Mouse (Mus musculus): Measurements from ENCODE around the gene Iqcf3.
A peak's percentile ranks its signal among the peaks of the same experiment; 100 is the strongest.
"Not testable (repeated sequence)": the region's sequence is repeated elsewhere in the genome, so short reads cannot be mapped to it uniquely, and the experiment has no call there.

The Iqcf3 gene

GRCm38 (mm10) chr9:106561531-106561930 lies at the start of gene Iqcf3:
Iqcf3 (minus strand) TSS chr9:106561631.
- DNase-seq (ENCODE audit: inconsistent age in 2 of 2, low spot score in 1 of 2), result no peak

DNA sequence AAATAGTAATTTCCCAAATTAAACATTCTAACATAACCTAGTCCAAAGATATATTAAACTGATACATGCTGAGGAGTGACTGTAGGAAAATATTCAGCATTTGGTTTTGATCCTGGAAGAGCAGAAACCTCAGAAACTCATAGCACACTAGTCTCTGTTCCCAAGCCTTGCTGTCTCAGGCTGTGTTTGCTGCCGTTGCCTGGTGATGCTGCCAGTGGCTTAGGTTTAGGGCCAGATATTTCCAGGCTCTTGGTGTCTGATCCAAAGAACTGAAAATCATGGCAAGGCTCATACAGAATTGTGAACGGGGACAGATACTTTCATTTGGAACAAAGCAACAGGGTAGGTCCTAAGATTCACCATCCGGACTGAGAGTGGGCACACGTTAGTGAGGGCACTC lies 49.3 kb upstream of the Iqcf3 start:
- no peak for DNase-seq (ENCODE audit: inconsistent age in 2 of 2, low spot score in 1 of 2)

- DNase-seq (ENCODE audit: inconsistent age in 2 of 2, low spot score in 1 of 2), result peak; percentile 44 to 78
Observed at GRCm38 (mm10) chr9:106600546-106600945, 39.1 kb upstream of the Iqcf3 start.

DNA sequence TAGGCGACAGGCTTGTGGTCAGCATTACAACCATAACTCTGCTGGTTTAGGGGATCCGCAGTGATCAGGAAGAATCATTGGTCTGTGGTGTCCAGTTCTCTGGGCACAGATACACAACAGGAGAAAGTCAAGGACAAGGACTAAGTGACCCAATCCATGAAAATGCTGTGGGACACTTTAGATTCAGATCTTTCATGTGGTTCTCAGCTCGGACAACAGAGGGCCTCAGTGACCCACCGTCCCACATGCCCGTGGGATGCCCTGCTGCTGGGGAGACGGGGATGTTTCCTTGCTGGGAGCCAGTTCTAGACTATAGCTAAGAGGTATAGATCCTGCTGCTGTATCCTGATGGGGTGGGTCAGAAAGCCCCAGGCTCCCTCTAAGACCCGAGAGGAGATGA lies 37.0 kb upstream of the Iqcf3 start:
- DNase-seq (ENCODE audit: inconsistent age in 2 of 2, low spot score in 1 of 2), result peak; percentile 31 to 73

DNA sequence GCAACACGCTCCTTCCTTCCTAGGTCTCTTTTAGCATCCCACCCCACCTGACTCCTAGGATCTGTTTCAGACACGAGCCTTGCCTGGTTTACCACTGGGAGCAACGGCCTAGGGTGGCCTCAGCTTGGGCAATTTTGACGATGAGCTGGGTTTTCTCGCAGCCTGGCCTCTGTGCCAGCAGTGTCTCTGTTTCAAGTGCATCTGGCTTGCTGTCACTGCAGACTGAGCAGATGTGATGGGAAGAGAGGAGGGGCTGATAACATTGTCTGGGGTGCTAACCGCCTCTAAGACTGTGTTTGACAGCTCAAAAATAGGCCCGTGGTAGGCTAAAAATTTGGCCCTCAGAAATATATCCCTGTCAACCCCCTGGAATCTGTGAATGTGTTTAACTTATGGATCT lies 34.4 kb upstream of the Iqcf3 start:
- no peak for DNase-seq (ENCODE audit: inconsistent age in 2 of 2, low spot score in 1 of 2)

DNA sequence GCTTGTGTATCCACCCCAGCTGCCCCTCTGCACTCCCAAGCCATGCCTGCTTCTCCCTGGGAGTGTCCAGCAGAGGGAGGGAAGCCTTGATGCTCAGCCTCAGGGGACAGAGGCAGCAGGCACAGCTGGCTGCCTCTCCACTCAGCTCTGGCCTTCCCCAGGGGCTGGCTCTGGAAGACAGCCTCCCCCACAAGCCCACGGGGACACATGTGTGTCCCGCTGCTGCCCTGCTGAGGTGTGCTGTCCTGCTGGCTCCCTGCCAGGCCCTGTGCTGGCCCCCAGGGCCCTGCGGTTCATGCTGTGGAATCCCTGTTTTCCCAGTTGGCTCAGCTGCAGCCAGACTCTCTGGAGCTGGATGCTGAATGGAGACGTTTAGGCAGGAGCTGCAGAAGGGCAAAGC lies 34.0 kb upstream of the Iqcf3 start:
- not testable (repeated sequence) for DNase-seq (ENCODE audit: inconsistent age in 2 of 2, low spot score in 1 of 2)

GRCm38 (mm10) chr9:106592158-106592557 lies 30.7 kb upstream of the Iqcf3 start:
- DNase-seq (ENCODE audit: inconsistent age in 2 of 2, low spot score in 1 of 2), result no peak

GRCm38 (mm10) chr9:106582552-106582951 lies 21.1 kb upstream of the Iqcf3 start:
- DNase-seq (ENCODE audit: inconsistent age in 2 of 2, low spot score in 1 of 2), result no peak

- DNase-seq (ENCODE audit: inconsistent age in 2 of 2, low spot score in 1 of 2), result no peak
Observed at GRCm38 (mm10) chr9:106580016-106580415, 18.6 kb upstream of the Iqcf3 start.

DNA sequence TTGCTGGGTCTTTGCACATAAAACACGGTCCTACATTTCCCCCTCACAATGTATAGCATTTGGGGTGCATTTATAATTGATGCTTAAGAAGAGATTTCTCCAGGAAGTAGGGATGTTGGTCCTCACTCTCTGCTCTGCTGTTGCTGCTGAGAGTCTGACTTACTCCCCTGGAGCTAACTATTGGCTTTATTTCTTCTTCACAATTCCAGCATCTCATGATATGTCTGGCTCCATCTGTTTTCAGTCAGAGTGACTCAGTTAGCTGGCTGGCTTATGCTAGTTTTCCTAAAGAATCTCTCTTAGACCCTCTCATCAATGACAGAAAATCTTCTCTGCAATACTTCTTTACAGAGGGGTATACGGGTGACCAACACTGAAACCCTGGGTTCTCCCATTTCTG lies 14.7 kb upstream of the Iqcf3 start:
- DNase-seq (ENCODE audit: inconsistent age in 2 of 2, low spot score in 1 of 2), result no peak

- no peak for DNase-seq (ENCODE audit: inconsistent age in 2 of 2, low spot score in 1 of 2)
Observed at GRCm38 (mm10) chr9:106573366-106573765, 11.9 kb upstream of the Iqcf3 start.

GRCm38 (mm10) chr9:106572186-106572585 lies 10.8 kb upstream of the Iqcf3 start:
- no peak for DNase-seq (ENCODE audit: inconsistent age in 2 of 2, low spot score in 1 of 2)

DNA sequence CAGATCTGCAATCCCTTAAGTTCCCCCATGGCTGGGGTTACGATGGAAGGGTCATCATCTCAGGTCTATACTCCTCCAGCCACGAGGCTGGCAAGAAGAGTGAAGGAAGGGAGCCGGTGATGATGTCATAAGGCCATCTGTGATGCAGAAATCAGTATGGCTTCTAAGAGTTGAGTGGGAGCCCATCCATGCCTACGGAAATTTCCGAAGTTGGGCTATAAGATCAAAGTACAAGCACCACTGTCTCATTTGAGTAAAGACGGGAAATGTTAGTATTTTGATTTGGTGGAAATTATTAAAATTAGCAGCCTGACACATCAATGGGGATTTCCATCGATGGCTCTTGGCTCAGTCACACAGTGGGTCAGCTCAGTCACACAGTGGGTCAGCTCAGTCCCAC lies 9.5 kb upstream of the Iqcf3 start, which contains the start of gene Iqcf4:
TSS of gene Iqcf4 (minus strand) at position 101 of the 400 bp plus-strand sequence.
- DNase-seq (ENCODE audit: inconsistent age in 2 of 2, low spot score in 1 of 2), result no peak

GRCm38 (mm10) chr9:106566437-106566836 lies 5.0 kb upstream of the Iqcf3 start:
- DNase-seq (ENCODE audit: inconsistent age in 2 of 2, low spot score in 1 of 2), result peak; percentile 3 to 22

GRCm38 (mm10) chr9:106564025-106564424 lies 2.6 kb upstream of the Iqcf3 start:
- DNase-seq (ENCODE audit: inconsistent age in 2 of 2, low spot score in 1 of 2), result no peak

DNA sequence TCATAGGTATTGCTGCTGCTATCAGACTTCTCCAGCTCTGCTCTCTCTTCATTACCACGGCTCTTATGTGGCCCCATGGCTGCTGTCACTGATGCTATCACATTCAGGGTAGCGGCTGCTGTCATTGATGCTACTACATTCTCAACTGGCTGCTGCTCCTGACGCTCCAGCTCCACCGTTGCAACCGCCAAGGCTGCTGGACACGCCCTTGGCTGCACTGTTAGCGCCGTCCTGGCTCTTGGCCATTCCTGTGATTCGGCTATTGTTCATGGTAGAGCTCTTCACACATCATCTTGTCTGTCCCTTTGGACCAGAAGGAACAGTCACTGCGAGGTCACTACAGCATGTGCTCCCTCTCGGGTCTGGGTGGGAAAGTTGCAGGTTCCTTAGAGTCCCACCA lies 860 bp upstream of the Iqcf3 start:
- no peak for DNase-seq (ENCODE audit: inconsistent age in 2 of 2, low spot score in 1 of 2)

- DNase-seq (ENCODE audit: inconsistent age in 2 of 2, low spot score in 1 of 2), result no peak
Observed at GRCm38 (mm10) chr9:106534975-106535374, 26.5 kb downstream of the Iqcf3 start.

DNA sequence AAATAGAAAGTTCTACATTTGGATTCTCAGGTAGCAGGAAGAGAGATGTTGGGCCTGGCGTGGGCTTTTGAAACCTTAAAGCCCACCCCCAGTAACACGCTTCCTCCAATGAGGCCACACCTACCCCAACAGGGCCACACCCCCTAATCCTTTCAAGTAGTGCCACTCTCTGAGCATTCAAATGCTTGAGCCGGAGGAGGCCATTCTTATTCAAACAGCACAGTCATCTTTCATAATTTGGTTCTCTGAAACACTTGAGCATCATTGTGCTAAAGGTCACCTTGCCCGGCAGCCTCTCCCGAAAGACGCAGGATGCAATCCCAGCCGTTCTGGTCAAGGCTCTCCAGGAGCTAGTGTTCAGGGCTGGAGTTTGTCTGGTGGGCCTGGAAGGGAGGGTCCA lies 27.1 kb downstream of the Iqcf3 start:
- no peak for DNase-seq (ENCODE audit: inconsistent age in 2 of 2, low spot score in 1 of 2)

GRCm38 (mm10) chr9:106531833-106532232 lies 29.6 kb downstream of the Iqcf3 start:
- peak; percentile 5 to 39 for DNase-seq (ENCODE audit: inconsistent age in 2 of 2, low spot score in 1 of 2)

- DNase-seq (ENCODE audit: inconsistent age in 2 of 2, low spot score in 1 of 2), result no peak
Observed at GRCm38 (mm10) chr9:106519909-106520308, 41.5 kb downstream of the Iqcf3 start.

DNA sequence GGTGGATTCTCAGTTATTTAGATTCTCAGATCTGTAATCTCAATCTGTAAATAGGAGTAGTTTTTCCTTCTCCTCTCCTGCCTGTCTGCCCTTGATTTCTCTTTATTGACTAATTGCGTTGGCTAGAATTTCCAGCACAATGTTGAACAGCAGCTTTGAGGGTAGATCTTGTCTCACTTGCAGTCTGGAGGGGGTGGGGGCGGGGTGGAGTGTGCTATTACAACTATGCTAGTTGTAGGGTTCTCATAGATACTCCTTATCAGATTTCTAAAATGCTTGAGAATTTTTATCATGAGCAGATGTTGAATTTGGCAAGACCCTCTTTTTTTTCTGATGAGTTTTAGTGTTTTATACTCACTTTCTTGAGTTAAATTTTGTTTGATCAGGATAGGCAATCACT lies 42.0 kb downstream of the Iqcf3 start:
- DNase-seq (ENCODE audit: inconsistent age in 2 of 2, low spot score in 1 of 2), result no peak

DNA sequence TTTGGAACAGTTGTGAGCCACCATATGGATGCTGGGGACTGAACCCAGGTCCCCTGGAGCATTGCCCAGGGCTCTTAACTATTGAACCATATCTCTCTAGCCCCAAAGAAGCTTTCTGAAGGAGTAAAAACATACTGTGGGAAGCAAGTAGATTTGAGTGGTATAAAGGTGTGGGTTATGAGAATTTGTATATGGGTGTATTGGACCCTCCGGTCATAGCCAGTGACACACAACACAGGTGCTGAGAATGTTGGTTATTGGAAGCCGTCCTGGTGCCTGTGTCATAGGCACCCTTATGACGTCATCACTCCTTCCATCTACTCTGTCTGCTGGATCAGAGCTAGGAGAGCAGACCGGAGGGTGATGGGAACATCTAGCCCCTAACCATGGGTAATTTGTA lies 47.2 kb downstream of the Iqcf3 start, which contains the start of gene Iqcf5:
TSS of gene Iqcf5 (plus strand) at position 301 of the 400 bp plus-strand sequence.
- DNase-seq (ENCODE audit: inconsistent age in 2 of 2, low spot score in 1 of 2), result no peak

- no peak for DNase-seq (ENCODE audit: inconsistent age in 2 of 2, low spot score in 1 of 2)
Observed at GRCm38 (mm10) chr9:106513566-106513965, 47.9 kb downstream of the Iqcf3 start.
